Mouse (Mus musculus): ENCODE results near the gene Fanca. TPM values are rescaled to one million over a fixed set of nuclear protein-coding genes. Genes with fewer than 3 reads are reported as not detected.

The Fanca gene
- not detected for total RNA-seq (2022)

- peak; percentile 79 to 85 for DNase-seq (ENCODE audit: low spot score in 2 of 2)
Measured at GRCm38 (mm10) chr8:123318467-123318911, at the start of gene Fanca. Fanca (minus strand) TSS chr8:123318576.

- peak; percentile 52 to 57 for DNase-seq (ENCODE audit: low spot score in 2 of 2)
Measured at GRCm38 (mm10) chr8:123361082-123361739, 42.8 kb upstream of the Fanca start.

- DNase-seq (ENCODE audit: low spot score in 2 of 2): no peak
Measured at GRCm38 (mm10) chr8:123353216-123353615, 34.8 kb upstream of the Fanca start.

GRCm38 (mm10) chr8:123352786-123353185, 34.4 kb upstream of the Fanca start:
- DNase-seq (ENCODE audit: low spot score in 2 of 2): no peak

- DNase-seq (ENCODE audit: low spot score in 2 of 2): no peak
Measured at GRCm38 (mm10) chr8:123352118-123352517, 33.7 kb upstream of the Fanca start.

GRCm38 (mm10) chr8:123349073-123349472, 30.7 kb upstream of the Fanca start:
- no peak for DNase-seq (ENCODE audit: low spot score in 2 of 2)

GRCm38 (mm10) chr8:123348237-123348843, 30.0 kb upstream of the Fanca start:
- DNase-seq (ENCODE audit: low spot score in 2 of 2): no peak

GRCm38 (mm10) chr8:123347293-123347692, 28.9 kb upstream of the Fanca start:
- no peak for DNase-seq (ENCODE audit: low spot score in 2 of 2)

- no peak for DNase-seq (ENCODE audit: low spot score in 2 of 2)
Measured at GRCm38 (mm10) chr8:123345856-123346255, 27.5 kb upstream of the Fanca start.

GRCm38 (mm10) chr8:123345135-123345534, 26.8 kb upstream of the Fanca start:
- DNase-seq (ENCODE audit: low spot score in 2 of 2): no peak

- DNase-seq (ENCODE audit: low spot score in 2 of 2): no peak
Measured at GRCm38 (mm10) chr8:123343422-123343821, 25.0 kb upstream of the Fanca start.

- DNase-seq (ENCODE audit: low spot score in 2 of 2): no peak
Measured at GRCm38 (mm10) chr8:123342911-123343310, 24.5 kb upstream of the Fanca start.

GRCm38 (mm10) chr8:123342253-123342652, 23.9 kb upstream of the Fanca start:
- no peak for DNase-seq (ENCODE audit: low spot score in 2 of 2)

- no peak for DNase-seq (ENCODE audit: low spot score in 2 of 2)
Measured at GRCm38 (mm10) chr8:123341040-123342015, 23.0 kb upstream of the Fanca start.

GRCm38 (mm10) chr8:123340071-123340470, 21.7 kb upstream of the Fanca start:
- DNase-seq (ENCODE audit: low spot score in 2 of 2): no peak

GRCm38 (mm10) chr8:123337475-123337874, 19.1 kb upstream of the Fanca start:
- no peak for DNase-seq (ENCODE audit: low spot score in 2 of 2)

GRCm38 (mm10) chr8:123334467-123334866, 16.1 kb upstream of the Fanca start:
- DNase-seq (ENCODE audit: low spot score in 2 of 2): no peak

GRCm38 (mm10) chr8:123333864-123334263, 15.5 kb upstream of the Fanca start:
- no peak for DNase-seq (ENCODE audit: low spot score in 2 of 2)

- no peak for DNase-seq (ENCODE audit: low spot score in 2 of 2)
Measured at GRCm38 (mm10) chr8:123333091-123333587, 14.8 kb upstream of the Fanca start.

- peak; percentile 18 to 34 for DNase-seq (ENCODE audit: low spot score in 2 of 2)
Measured at GRCm38 (mm10) chr8:123332262-123333090, 14.1 kb upstream of the Fanca start, which contains the start of gene Spire2. Spire2 (plus strand) TSS chr8:123332713.

- no peak for DNase-seq (ENCODE audit: low spot score in 2 of 2)
Measured at GRCm38 (mm10) chr8:123331810-123332209, 13.4 kb upstream of the Fanca start.

Measured in gastrocnemius, adult 8-10 months (tissue).